Mouse (Mus musculus) kidney, embryonic 16.5 days (tissue): Measurements from ENCODE around the gene Adgrl3. TPM values are rescaled to one million over a fixed set of nuclear protein-coding genes. Genes with fewer than 3 reads are reported as not detected.

ENCODE experiments used
- ATAC-seq: fragments of 200-750 bp; cut with Nextera tagmentation; 2 replicates; pipeline ENCODE4 v1.8.0; 2017; ENCODE audit warnings: moderate TSS enrichment; ENCODE audit not compliant: low FRiP score, low TSS enrichment
- H3K27ac ChIP-seq: fragments of 300-500 bp; sonication (generic); 2 replicates; pipeline ENCODE4 v1.5.1; 2014; ENCODE audit warnings: low read length
- H3K27me3 ChIP-seq: fragments of 300-500 bp; sonication (generic); 2 replicates; pipeline ENCODE4 v1.6.1; 2014; ENCODE audit warnings: low read length, control low read depth, mixed read lengths; ENCODE audit not compliant: insufficient read depth
- H3K36me3 ChIP-seq: fragments of 300-500 bp; sonication (generic); 2 replicates; pipeline ENCODE4 v1.6.1; 2014; ENCODE audit warnings: low read length, control low read depth, mixed read lengths; ENCODE audit not compliant: insufficient read depth
- H3K4me1 ChIP-seq: fragments of 300-500 bp; sonication (generic); 2 replicates; pipeline ENCODE4 v1.6.1; 2014; ENCODE audit warnings: low read length, control low read depth, mixed read lengths; ENCODE audit not compliant: insufficient read depth
- H3K4me2 ChIP-seq: fragments of 300-500 bp; sonication (generic); replicated peaks from 2 replicates; pipeline ENCODE4 v1.6.1; 2014; ENCODE audit warnings: low read depth, low read length
- H3K4me3 ChIP-seq: fragments of 300-500 bp; sonication (generic); 2 replicates; pipeline ENCODE4 v1.5.1; 2014; ENCODE audit warnings: mild to moderate bottlenecking, low read length
- H3K9ac ChIP-seq: fragments of 300-500 bp; sonication (generic); replicated peaks from 2 replicates; pipeline ENCODE4 v1.6.1; 2014; ENCODE audit warnings: low read length
- H3K9me3 ChIP-seq: fragments of 300-500 bp; sonication (generic); 2 replicates; pipeline ENCODE4 v1.6.1; 2016; ENCODE audit warnings: low read length, control low read depth
- WGBS: fragments of 180-500 bp; shearing (Covaris S2); extraction: QIAGEN DNeasy Blood & Tissue Kit; methylation state at CpG from one replicate; pipeline ENCODE4 v1.1.7; 2014; 5-methylcytosine and 5-hydroxymethylcytosine counted together
- polyA plus RNA-seq: library from polyadenylated mRNA; unstranded; fragments of >200 nt; fragmentation: Nextera tagmentation; extraction: Ambion mirVana; gene quantifications from 2 replicates; pipeline ENCODE4 v1.2.1, GENCODE M21; 2015

Adgrl3 gene
- 12.7 and 17.7 TPM in 2 replicates for polyA plus RNA-seq

DNA sequence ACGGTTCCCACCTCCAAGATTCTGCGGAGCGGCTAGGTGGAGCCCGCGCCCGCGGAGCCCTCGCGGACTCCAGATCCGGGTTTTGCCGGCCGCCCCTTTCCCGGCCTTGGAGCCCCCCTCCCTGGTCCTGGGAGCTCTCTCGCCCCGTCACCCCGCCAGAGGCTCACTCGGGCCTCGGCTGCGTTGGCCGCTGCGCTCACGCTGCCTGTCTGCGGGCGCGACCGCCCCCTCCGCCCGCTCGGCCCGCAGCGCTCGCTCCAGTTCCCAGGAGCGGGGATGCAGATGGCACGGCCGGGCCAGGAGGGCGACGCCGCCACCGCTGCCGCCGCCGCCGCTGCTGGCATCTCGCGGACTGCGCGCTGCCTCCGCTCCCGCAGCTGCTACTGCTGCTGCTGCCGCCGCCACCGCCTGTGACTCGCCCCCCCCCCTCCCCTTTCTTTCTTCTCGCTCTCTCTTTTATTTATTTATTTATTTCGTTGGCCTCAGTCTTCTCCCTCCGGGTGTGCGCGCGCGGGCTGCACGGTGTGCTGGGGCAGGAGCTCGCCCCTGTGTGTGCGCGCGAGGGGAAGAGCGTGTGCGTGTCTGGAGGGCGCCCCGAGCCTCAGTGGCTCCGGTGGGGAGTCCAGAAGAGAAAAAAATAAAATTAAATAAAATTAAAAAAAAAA, at the start of gene Adgrl3:
Gene Adgrl3, plus strand, starts transcription at position 549 of the 665 bp plus-strand sequence.
- Histone ChIP-seq H3K27me3 (peaks cover 4% of the 10 kb centered on the region; the same call in 1 of the 2 replicates), H3K9me3 (no peaks in the 10 kb centered on the region), H3K27ac (peak within 1 kb of the TSS; percentile 83), H3K4me1 (peaks cover 20% of the 10 kb centered on the region), H3K4me3 (peak within 1 kb of the TSS; percentile 72), H3K9ac (peak within 1 kb of the TSS; percentile 78), H3K36me3 (no peaks in the 10 kb centered on the region), H3K4me2 (peak within 1 kb of the TSS; percentile 92)
- ATAC-seq = peak; percentile 94
- 0% methylated on average over 40 of the region's 70 CpGs for WGBS

DNA sequence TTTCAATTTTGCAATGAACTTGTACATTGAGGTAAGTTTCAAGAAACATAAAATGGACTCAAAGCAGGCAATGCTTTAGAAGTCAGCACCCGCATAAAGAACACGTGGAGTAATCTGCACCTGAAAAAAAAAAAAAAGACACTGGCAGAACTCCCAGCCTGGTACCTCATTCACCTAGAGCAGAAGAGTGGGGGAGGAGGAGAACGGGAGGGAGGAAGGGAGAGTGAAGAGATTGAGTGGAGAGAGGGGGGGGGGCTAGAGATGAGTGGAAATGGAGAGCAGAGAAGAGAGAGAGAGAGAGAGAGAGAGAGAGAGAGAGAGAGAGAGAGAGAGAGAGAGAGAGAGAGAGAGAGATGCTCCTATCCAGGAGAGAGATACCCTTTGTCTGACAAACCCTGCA, 772 bp upstream of the Adgrl3 start:
- WGBS = 5% methylated on average over 3 of the region's 3 CpGs
- peaks cover 15% of the 10 kb centered on the region for H3K4me1 ChIP-seq
- no peaks in the 10 kb centered on the region for H3K9me3 ChIP-seq
- peaks cover 2% of the 10 kb centered on the region; the same call in 1 of the 2 replicates for H3K27me3 ChIP-seq
- peak overlapping the region; percentile 78; the same call in 1 of the 2 replicates for H3K9ac ChIP-seq
- peak overlapping the region; percentile 92 for H3K4me2 ChIP-seq
- no peak overlapping the region; the same call in 1 of the 2 replicates for H3K27ac ChIP-seq
- no peaks in the 10 kb centered on the region for H3K36me3 ChIP-seq
- H3K4me3 ChIP-seq = peak overlapping the region; percentile 72
- peak; percentile 11 for ATAC-seq

DNA sequence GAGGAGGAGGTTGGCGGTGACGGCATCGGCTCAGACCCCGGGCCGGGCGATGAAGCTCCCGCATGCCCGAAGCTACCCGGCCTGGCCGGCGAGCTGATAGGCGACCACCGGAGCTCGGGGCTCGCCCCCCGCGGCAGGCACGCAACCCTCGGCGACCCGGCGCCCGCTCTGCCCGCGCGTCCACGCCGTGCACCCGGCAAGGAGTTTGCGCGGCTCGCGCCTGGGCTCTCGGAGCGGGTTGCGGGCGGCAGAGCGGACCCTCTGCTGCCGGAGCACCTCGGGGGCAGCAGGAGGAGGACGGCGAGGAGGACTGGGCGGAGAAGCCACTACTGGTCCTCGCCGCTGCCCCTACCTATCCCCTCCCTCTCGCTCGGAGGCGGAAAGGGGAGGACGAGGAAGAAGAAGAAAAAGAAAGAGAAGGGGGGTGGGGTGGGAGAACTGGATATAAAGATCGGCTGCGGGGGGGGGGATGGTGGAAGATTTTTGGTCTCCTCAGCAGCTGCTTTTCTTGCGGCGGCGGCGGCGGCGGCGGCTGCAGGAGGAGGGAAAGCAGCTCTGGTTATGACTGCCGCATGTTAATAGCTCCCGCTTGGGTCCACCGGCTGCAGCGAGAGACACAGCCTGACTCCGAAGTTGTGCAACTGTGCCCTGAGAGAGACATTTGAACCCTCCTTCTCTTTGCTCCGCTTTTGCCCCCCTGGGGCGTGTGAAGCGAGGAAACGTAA, 505 bp downstream of the Adgrl3 start:
- H3K27ac ChIP-seq = peak overlapping the region; percentile 83
- H3K9ac ChIP-seq = peak overlapping the region; percentile 78
- H3K4me2 ChIP-seq = peak overlapping the region; percentile 92
- H3K27me3 ChIP-seq = peaks cover 4% of the 10 kb centered on the region; the same call in 1 of the 2 replicates
- no peaks in the 10 kb centered on the region for H3K9me3 ChIP-seq
- ATAC-seq = peak; percentile 52
- H3K4me3 ChIP-seq = peak overlapping the region; percentile 72
- H3K4me1 ChIP-seq = peaks cover 20% of the 10 kb centered on the region
- no peaks in the 10 kb centered on the region for H3K36me3 ChIP-seq
- under 1% methylated on average over 57 of the region's 67 CpGs for WGBS

DNA sequence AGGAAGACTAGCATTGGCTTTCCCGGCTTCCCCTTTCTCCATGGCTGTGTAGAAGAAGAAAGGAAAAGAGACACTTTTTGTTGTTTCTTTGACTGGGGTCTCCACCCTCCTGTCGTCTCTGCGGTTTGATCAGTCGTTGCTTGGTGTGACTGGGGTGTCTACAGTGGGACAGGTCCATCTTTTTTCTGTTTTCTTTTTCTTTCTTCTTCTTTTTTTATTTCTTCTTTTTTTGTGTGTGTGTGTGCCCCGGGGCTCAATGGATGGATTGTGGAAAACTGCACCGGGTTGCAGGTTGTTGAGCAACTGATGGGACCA, 1.0 kb downstream of the Adgrl3 start:
- Histone ChIP-seq H3K27ac (peak overlapping the region; percentile 83), H3K36me3 (no peaks in the 10 kb centered on the region), H3K4me3 (peak overlapping the region; percentile 72), H3K4me2 (peak overlapping the region; percentile 92), H3K9ac (peak overlapping the region; percentile 78), H3K4me1 (peaks cover 20% of the 10 kb centered on the region), H3K9me3 (no peaks in the 10 kb centered on the region), H3K27me3 (peaks cover 4% of the 10 kb centered on the region; the same call in 1 of the 2 replicates)
- ATAC-seq = no peak
- 0% methylated on average over 6 of the region's 6 CpGs for WGBS

DNA sequence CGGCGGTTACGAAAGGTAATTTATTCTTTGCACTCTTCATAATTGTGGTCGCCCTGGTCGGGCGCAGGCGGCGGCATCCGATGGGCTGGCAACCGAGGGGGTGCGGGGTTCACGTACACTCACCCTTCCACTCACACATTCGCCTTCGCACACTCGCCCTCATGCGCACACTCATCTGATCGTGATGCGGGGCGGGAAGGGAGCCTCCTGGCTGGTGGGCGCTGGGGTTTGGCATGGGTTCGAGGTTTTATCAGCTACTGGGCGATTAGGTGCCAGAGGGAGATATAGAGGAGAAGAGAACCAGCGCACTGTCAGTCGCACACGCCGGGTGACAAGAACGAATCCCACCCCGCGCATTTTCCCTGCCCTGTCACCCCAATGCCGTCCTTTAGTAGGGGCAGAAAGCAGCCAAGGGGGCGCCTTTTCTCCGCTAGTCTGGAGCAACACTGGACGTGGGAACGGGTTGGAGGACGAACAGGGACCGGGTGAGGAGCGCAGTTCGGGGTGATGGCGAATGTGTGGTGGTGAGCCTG, 1.5 kb downstream of the Adgrl3 start:
- WGBS = under 1% methylated on average over 39 of the region's 39 CpGs

DNA sequence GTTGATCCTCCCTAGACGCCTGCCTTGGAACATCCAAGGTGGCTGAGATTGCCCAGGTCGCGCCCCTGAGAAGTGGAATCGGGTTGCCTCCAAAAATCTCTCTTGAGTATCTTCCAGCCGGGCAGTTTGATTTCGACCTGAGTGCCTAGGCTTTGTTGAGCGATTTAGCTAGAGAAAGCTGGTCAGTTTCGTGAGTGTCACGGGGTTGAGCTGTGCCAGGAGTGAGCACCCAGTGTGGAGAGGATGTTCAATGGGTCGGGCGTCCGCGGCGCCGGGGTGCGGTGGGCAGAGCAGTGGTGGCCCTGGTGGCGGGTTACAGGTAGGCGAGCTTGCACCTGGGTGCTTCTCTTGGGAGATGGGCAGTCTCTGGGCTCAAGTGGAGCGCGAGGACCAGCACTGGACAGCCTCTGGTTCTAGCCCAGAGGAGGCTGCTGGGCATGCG, 1.9 kb downstream of the Adgrl3 start:
- H3K9me3 ChIP-seq = no peaks in the 10 kb centered on the region
- H3K4me3 ChIP-seq = peak overlapping the region; percentile 72
- WGBS = 1% methylated on average over 21 of the region's 21 CpGs
- no peaks in the 10 kb centered on the region for H3K36me3 ChIP-seq
- H3K4me2 ChIP-seq = peak overlapping the region; percentile 92
- ATAC-seq = no peak
- H3K27me3 ChIP-seq = peaks cover 4% of the 10 kb centered on the region; the same call in 1 of the 2 replicates
- peak overlapping the region; percentile 78 for H3K9ac ChIP-seq
- peaks cover 20% of the 10 kb centered on the region for H3K4me1 ChIP-seq
- H3K27ac ChIP-seq = no peak overlapping the region

More for the DNA sequence above, 1.5 kb downstream of the Adgrl3 start:
- Histone ChIP-seq H3K27ac (no peak overlapping the region), H3K4me1 (peaks cover 20% of the 10 kb centered on the region), H3K9ac (peak overlapping the region; percentile 78), H3K9me3 (no peaks in the 10 kb centered on the region), H3K4me2 (peak overlapping the region; percentile 92), H3K36me3 (no peaks in the 10 kb centered on the region), H3K27me3 (peaks cover 4% of the 10 kb centered on the region; the same call in 1 of the 2 replicates), H3K4me3 (peak overlapping the region; percentile 72)
- ATAC-seq = no peak

DNA sequence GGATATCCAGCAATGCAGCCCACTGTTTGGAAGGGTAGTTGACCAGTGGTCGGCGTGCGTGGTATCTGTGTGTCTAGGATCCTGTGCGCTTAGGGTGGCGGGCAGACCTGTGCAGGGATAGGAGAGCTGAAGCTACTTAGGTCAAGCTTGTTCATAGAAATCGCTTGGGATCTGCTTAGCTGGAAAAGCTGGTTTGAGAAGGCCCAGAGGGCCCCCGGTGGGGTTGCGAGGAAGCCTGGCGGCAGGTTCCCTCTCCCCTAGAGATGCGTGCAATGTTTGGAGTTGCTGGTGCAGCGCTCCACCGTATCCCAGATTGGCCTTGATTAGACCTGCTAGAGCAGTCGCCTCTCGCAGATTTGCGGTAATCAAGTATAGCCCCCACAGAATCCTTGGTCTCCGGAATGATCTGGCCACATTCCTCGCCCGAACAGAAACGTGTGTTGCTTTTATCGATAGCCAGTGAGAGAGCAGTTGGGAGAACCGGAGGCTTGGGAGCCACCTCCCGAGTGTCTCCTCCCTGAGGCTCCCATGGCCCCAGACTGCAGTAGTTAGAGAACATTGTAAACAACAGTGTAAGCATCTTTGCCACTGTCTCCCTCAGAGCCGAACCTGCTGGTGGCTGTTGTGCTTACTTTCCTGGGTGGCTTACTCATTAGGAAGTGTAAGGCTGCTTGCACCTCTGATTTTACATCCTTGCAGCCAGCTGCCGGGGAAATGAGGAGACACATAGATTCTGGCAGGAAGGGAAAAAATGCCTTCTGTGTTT, 2.6 kb downstream of the Adgrl3 start:
- peaks cover 4% of the 10 kb centered on the region; the same call in 1 of the 2 replicates for H3K27me3 ChIP-seq
- H3K9me3 ChIP-seq = no peaks in the 10 kb centered on the region
- peaks cover 20% of the 10 kb centered on the region for H3K4me1 ChIP-seq
- peak overlapping the region; percentile 78 for H3K9ac ChIP-seq
- peak overlapping the region; percentile 92 for H3K4me2 ChIP-seq
- peak overlapping the region; percentile 72 for H3K4me3 ChIP-seq
- no peak overlapping the region for H3K27ac ChIP-seq
- WGBS = 1% methylated on average over 24 of the region's 24 CpGs
- H3K36me3 ChIP-seq = no peaks in the 10 kb centered on the region
- ATAC-seq = 0 out of 2 replicates have a peak, but pooled peaks have one; percentile 0

DNA sequence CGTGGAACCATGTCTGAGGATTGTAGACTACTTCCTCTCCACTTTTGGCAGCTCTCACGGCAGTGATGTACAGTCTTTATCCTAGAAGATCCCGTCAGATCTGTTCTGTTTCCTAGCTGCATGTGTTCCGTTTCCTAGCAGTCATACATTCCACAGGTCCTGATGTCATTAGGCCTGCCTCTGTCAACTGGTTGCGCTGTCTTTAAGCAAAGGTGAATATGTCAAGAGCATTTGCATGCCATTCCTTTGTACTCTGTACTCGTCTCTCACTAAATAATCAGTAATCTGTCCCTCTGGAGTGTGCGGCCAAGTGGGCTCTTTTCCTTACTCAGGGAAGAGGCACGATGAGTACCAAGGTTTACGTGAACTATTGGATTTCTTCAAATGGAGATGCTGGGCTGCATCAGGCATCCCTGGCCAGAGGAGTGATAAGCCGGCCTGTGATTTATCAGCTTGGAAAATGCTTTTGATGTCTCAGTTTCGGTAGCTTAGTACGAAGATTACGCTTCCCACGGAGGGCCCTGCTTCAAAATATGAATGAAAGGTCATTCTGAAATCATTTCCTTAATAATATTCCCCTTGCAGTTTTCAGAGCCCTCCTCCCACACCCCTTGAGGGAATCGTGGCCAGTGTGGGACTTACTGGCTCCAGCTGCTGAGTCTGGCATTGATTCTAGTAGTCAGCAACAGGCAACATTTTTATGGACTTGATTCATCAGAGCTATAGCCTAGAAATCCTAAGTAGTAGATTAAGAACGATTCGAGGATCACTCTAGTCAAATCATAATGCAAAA, 4.2 kb downstream of the Adgrl3 start:
- Histone ChIP-seq H3K9me3 (no peaks in the 10 kb centered on the region), H3K4me1 (peaks cover 24% of the 10 kb centered on the region), H3K27me3 (peaks cover 4% of the 10 kb centered on the region; the same call in 1 of the 2 replicates), H3K27ac (no peak overlapping the region), H3K9ac (no peak overlapping the region), H3K4me2 (peak overlapping the region; percentile 44), H3K36me3 (no peaks in the 10 kb centered on the region), H3K4me3 (peak overlapping the region; percentile 18)
- no peak for ATAC-seq
- 44% methylated on average over 17 of the region's 17 CpGs for WGBS
